ENCODE assay signal across 9 mouse cellular contexts in the genomic region with DNA sequence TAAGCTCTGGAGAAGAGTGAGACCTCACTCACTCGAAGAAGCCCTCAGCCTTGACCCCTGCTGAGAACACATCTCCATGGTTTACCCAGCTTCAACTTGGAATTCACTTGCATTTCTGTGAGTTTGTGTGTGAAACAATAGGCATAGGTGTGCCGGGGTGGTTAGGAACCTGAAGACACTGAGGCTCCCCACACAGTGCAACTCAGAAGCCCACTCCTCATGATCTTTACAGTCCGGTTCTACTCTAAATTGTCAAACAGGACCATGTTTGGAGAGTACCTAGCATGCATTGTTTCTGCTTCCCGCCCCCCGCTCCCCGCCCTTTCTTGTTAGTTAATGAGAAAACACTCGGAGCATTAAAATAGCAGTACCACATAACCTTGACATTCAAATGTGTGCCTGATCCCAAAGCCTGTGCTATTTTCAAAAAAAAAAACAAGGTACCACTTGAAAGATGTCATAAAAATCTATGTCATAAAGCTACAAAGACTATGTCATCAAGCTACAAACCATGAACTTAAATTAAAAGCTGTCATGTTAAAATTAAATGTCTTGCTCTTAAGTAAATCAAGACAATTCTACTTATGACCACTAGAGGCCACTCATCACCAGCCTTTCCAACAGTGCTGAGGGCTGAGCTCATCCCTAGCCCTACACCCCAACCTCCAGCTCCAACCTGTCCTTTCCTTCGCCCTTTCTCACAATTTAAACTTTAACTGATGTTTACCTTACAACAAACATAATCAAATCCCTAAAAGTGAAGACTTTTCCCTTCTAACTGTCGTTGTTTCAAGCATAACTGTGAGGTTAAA. TPM values are rescaled to one million over a fixed set of nuclear protein-coding genes. Genes with fewer than 3 reads are reported as not detected.
DNase-seq lines count a peak whose midpoint lies in the region; ATAC-seq and TF ChIP-seq lines count a peak whose summit lies in the region.
"Had no signal": no experiment of that assay in that cellular context is flagged by ENCODE, and none has a peak within 500 bp of the region (broad histone marks: within the 10 kb centered on the region; RNA-seq: fewer than 3 reads in every experiment).

No protein-coding gene starts in this region.

- H3K4me1 ChIP-seq in ES-E14 (ENCODE audit: control insufficient read depth in 2 of 2, insufficient read depth in 2 of 2, low read length in 2 of 2, poor library complexity in 1 of 2) = peaks cover 0 to 2% of the 10 kb centered on the region in 2 experiments; a peak in 1 of 4 replicates
- no peaks in the 10 kb centered on the region for H3K4me1 ChIP-seq in kidney, embryonic 15.5 days
- no peaks in the 10 kb centered on the region for H3K4me1 ChIP-seq in midbrain, embryonic 13.5 days (replicated peaks)

- peak; percentile 35 to 50 for DNase-seq in left cerebral cortex, postnatal 14 days (ENCODE audit: low spot score in 2 of 2)
- no peak for DNase-seq in left cerebral cortex, adult 9 months (ENCODE audit: low spot score in 2 of 2)
- no peak for DNase-seq in ES-E14 (ENCODE audit: low read depth, low spot score)
- peak; percentile 12 for DNase-seq in c-Kit-negative CD71-positive TER-119-positive erythroid progenitor cells, embryonic 14.5 days (ENCODE audit: low read depth, low spot score)
- DNase-seq in testis, postnatal 10 days (ENCODE audit: low spot score) = no peak

- H3K4me3 ChIP-seq in ES-E14 (ENCODE audit: insufficient read depth in 1 of 2, low read depth in 1 of 2, low read length in 2 of 2, poor library complexity in 1 of 2, severe bottlenecking in 1 of 2) = no peak overlapping the region
- no peak overlapping the region for H3K4me3 ChIP-seq in kidney, embryonic 15.5 days (replicated peaks)
- no peak overlapping the region for H3K4me3 ChIP-seq in midbrain, embryonic 13.5 days (replicated peaks)
- H3K4me3 ChIP-seq: myocyte had no signal

- no peak overlapping the region for H3K9ac ChIP-seq in ES-E14 (ENCODE audit: insufficient read depth, low read depth, low read length, poor library complexity, severe bottlenecking)
- no peak overlapping the region for H3K9ac ChIP-seq in kidney, embryonic 15.5 days
- no peak overlapping the region for H3K9ac ChIP-seq in midbrain, embryonic 13.5 days (replicated peaks)

- H3K4me2 ChIP-seq in kidney, embryonic 15.5 days = no peak overlapping the region
- no peak overlapping the region for H3K4me2 ChIP-seq in midbrain, embryonic 13.5 days (replicated peaks)

- in situ Hi-C loops in ES-E14 (cut with MboI; ENCODE audit: low sequenced_read_pairs in 2 of 2, unreplicated experiment in 2 of 2) = loop anchor here in 1 of 2 experiments (10.0 kb wide), 1 partner anchor 100 kb away; no protein-coding TSS in a partner anchor

- H3K36me3 ChIP-seq in ES-E14 (ENCODE audit: control insufficient read depth, insufficient read depth, low read length, poor library complexity, severe bottlenecking) = no peaks in the 10 kb centered on the region
- no peaks in the 10 kb centered on the region for H3K36me3 ChIP-seq in kidney, embryonic 15.5 days
- H3K36me3 ChIP-seq in midbrain, embryonic 13.5 days = no peaks in the 10 kb centered on the region

- peak; percentile 75 for ATAC-seq in erythroid progenitor cell, adult 5-6 weeks (replicated peaks; ENCODE audit: low FRiP score, poor library complexity, severe bottlenecking)
- 0 out of 2 replicates have a peak, but pooled peaks have one; percentile 36 for ATAC-seq in kidney, embryonic 15.5 days (replicated peaks; ENCODE audit: low FRiP score)
- peak; percentile 85 for ATAC-seq in midbrain, embryonic 13.5 days

- H3K27me3 ChIP-seq in kidney, embryonic 15.5 days = no peaks in the 10 kb centered on the region
- H3K27me3 ChIP-seq in midbrain, embryonic 13.5 days = no peaks in the 10 kb centered on the region

- no peaks in the 10 kb centered on the region for H3K9me3 ChIP-seq in ES-E14 (ENCODE audit: control insufficient read depth, insufficient read depth, low read depth, low read length)
- no peaks in the 10 kb centered on the region for H3K9me3 ChIP-seq in kidney, embryonic 15.5 days (replicated peaks)
- H3K9me3 ChIP-seq in midbrain, embryonic 13.5 days = no peaks in the 10 kb centered on the region

- WGBS in kidney, embryonic 15.5 days = 44% methylated on average over 9 of the region's 9 CpGs
- 49% methylated on average over 9 of the region's 9 CpGs for WGBS in midbrain, embryonic 13.5 days

- intact Hi-C loops in left cerebral cortex, postnatal 14 days (cut with DNase I) = loop anchor here (5.0 to 10.0 kb wide), 2 partner anchors 93 to 230 kb away; no protein-coding TSS in a partner anchor

- no peak overlapping the region for H3K27ac ChIP-seq in ES-E14 (ENCODE audit: insufficient read depth, low read depth, low read length, poor library complexity, severe bottlenecking)
- H3K27ac ChIP-seq in kidney, embryonic 15.5 days = no peak overlapping the region
- no peak overlapping the region for H3K27ac ChIP-seq in midbrain, embryonic 13.5 days

TF ChIP-seq in ES-E14, 5 proteins besides CTCF, POLR2A, EP300 and RAD21:
- no peak for TF ChIP-seq HCFC1 (IDR thresholded peaks at IDR 0.05; ENCODE audit: borderline replicate concordance, insufficient read depth, low read length)
- TF ChIP-seq CHD2 (IDR thresholded peaks at IDR 0.05; ENCODE audit: low read depth, low read length) = no peak
- no peak for TF ChIP-seq MAFK (IDR thresholded peaks at IDR 0.05; ENCODE audit: insufficient read depth, low read depth, low read length)
- peak; percentile 92 for TF ChIP-seq ZC3H11A (IDR thresholded peaks at IDR 0.05; ENCODE audit: borderline replicate concordance, low read depth, low read length)
- no peak for TF ChIP-seq ZNF384 (IDR thresholded peaks at IDR 0.05; ENCODE audit: low read depth, low read length)
TF ChIP-seq in ES-E14: peak in this region for 1.

RNA-seq across cellular contexts. Expression of a gene that starts 19.8 kb away (rescaled TPM):
- 10 to 100 TPM; 31.0 to 33.6 TPM for total RNA-seq in left cerebral cortex, postnatal 14 days (2021)
- total RNA-seq in ES-E14 (2012; rRNA removed) = 1.2 and 3.1 TPM in 2 replicates
- total RNA-seq in erythroid progenitor cell, adult 5-6 weeks (2015; ENCODE audit: low replicate concordance) = not detected in 2 replicates
- 0.26 TPM in 1 of 2 replicates, not detected in the other for total RNA-seq in erythroid progenitor cell, adult 5-6 weeks (2017; ENCODE audit: low replicate concordance)
- polyA plus RNA-seq in kidney, embryonic 15.5 days (2015; fragmentation: Nextera tagmentation; extraction: Ambion mirVana) = 3.5 and 4.0 TPM in 2 replicates
- 13.7 and 14.1 TPM in 2 replicates for polyA plus RNA-seq in midbrain, embryonic 13.5 days (2015; fragmentation: Nextera tagmentation; extraction: Ambion mirVana)

RNA-seq across cellular contexts. Expression of a gene that starts 24.7 kb away (rescaled TPM):
- total RNA-seq in left cerebral cortex, postnatal 14 days (2021) = 10 to 100 TPM; 71.9 to 78.0 TPM
- 44.1 and 57.2 TPM in 2 replicates for total RNA-seq in ES-E14 (2012; rRNA removed)
- total RNA-seq in erythroid progenitor cell, adult 5-6 weeks (2015; ENCODE audit: low replicate concordance) = 43.6 and 65.4 TPM in 2 replicates
- 114 and 143 TPM in 2 replicates for total RNA-seq in erythroid progenitor cell, adult 5-6 weeks (2017; ENCODE audit: low replicate concordance)
- 59.0 and 61.3 TPM in 2 replicates for polyA plus RNA-seq in kidney, embryonic 15.5 days (2015; fragmentation: Nextera tagmentation; extraction: Ambion mirVana)
- polyA plus RNA-seq in midbrain, embryonic 13.5 days (2015; fragmentation: Nextera tagmentation; extraction: Ambion mirVana) = 69.3 and 73.4 TPM in 2 replicates

Comparison
In these comparisons a context has a peak if more than half of its experiments do, and no peak if none do; other contexts are left out.
1. DNase-seq: peak in left cerebral cortex, postnatal 14 days (2 of 2) and c-Kit-negative CD71-positive TER-119-positive erythroid progenitor cells, embryonic 14.5 days (single experiment); none in left cerebral cortex, adult 9 months (0 of 2), ES-E14 (single experiment) and testis, postnatal 10 days (single experiment).
2. Peak in every context shown above with its lines, with median percentiles within 50 percentile points of each other: ATAC-seq.